Mouse (Mus musculus) 3T3-L1 (cell line): ENCODE data around the gene Tmed2.
"Not testable (repeated sequence)": the region's sequence is repeated elsewhere in the genome, so short reads cannot be mapped to it uniquely, and the experiment has no call there.

Experiments
- DNase-seq: peaks from one replicate; pipeline ENCODE4 v3.0.0-alpha.2; 2015; ENCODE audit warnings: low read depth, low spot score

The Tmed2 gene

DNA sequence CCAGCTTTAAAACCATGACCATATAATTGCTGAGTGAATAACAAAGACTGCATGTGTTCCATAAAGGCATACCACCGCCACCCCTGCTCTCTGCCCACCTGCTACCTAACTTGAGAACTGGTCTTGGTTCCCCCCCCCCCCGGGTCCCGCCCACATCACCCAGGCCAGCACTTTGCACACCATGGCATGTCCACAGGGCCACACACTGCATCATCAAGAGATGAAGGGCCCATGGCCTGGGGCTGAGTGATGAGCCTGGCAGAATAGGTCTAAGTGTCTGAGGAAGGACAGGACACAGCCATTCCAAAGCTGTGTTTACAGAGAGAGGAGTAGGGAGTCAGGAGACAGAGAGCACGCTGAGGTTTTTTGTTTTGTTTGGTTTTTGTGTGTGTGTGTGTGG is 12.1 kb upstream of the Tmed2 start:
- no peak for DNase-seq

DNA sequence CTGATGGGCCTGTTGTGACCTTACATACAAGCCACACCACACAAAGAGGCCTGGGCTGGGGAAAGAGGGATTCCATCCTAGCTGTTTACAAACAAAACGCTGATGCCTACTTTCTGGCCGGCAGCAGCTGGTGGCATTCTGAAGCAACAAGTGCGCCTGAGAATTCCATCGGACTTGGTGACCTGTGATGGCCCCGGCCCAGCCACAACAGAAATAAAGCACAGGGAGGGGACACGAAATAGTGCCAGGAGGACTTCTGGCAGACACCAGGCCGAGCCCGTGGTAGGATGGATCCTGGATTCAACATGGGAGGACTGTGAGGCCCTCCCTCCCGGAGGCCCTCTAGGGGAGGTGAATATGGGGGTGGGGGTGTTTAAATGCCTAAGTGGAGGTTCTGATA is 11.7 kb upstream of the Tmed2 start:
- no peak for DNase-seq

DNA sequence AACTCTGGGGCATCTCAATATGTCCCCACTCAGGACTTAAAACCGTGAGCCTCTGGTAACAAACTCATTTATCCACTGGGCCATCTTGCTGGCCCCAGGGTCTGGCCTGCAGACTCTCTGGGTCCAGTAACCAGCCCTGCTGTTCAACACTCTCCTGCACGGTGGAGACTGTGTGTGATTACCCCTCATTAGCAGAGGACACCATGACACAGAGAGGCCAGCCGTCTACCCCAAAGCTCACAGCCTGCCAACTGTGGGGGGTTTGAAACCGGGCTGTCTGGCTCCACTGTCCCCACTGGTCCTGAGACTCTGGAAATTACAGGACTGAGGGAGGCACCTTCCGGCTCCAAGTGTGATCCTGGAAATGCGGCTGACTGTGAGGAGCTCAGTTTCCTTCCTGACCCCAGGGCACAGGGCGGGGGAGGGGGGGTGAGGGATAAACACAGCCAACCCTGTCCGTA is 11.3 kb upstream of the Tmed2 start:
- no peak for DNase-seq

DNA sequence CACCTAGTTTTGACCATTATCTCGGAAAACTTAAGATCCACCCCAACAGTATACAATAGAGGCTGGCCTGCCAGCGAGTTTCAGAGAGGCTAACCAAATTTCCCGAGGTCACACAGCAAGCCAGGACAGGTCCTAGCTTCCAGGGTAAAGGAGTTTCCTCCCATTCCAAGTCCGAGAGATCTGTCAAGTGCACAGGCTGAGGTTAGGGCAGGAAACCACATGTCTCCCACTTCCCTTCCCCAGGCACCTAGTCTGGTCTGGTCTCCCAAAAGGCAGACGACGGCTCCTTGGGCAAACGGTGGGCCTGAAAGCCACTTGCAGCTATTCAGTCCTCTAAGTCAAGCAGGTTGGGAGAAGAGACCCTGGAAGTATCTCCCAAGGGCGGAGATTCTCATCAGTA is 10.8 kb upstream of the Tmed2 start:
- no peak for DNase-seq

DNA sequence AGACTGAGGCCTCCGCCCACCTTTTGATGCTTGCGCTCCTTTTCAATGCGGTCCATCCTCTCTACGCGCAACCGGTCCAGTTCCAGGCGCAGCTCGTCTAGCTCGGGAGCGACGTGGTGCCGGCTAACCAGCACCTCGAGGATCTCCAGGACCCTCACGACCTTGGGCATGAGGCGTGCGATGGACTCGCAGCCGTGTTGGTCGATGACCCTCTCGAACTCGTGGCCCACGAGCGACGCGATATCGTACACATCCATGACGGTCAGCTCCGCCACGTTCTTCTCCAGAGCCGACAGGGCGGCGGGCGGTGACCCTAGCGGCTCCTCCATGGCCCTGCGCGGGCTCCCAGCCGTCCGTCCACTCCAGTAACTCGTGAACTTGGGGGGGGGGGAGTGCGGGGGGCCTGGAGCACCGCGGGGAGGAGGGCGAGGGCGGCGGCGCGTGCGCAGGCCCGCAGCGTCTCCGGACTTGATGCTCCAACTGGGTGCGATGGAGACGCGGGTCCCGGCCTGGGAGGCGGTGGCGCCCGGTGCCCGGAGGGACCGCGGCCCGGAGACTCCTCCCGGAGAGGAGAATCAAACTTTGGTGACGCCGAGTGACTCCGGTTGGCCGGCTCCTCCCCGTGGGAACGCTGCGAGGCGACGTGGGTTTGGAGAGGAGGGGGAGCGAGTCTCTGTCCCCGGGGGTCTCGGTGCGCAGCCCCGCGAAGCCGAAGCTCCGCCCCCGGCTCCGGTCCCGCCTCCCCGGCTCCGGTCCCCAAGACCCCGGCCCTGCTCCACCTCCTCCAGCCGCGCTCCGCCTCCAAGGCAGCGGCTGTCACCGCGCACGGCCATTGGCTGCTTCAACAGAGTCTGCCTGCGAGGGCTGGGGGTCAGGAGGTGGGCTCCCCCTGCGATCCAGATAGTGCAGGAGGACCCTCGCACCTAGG is 9.6 kb upstream of the Tmed2 start, which contains the start of gene Rilpl1:
Rilpl1 (minus strand) TSS at position 737 of the 928 bp plus-strand sequence.
- peak; percentile 66 for DNase-seq

DNA sequence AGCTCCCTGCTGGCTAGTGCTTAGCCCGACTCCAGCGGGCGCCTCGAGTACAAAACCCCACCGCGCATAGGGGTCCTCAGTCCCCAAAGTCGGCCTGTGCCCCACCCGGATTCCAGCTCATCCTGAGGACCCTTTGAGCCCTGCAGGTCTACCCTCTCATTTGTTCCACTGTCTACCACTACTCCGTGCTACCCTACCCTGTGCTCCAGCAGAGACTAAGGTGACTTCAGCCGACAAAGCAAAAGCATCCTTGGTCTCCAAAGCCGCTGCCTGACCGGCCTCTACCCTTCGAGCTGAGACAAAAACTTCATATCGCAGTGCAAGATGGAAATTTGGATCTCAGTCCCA is 8.9 kb upstream of the Tmed2 start:
- peak; percentile 51 for DNase-seq

DNA sequence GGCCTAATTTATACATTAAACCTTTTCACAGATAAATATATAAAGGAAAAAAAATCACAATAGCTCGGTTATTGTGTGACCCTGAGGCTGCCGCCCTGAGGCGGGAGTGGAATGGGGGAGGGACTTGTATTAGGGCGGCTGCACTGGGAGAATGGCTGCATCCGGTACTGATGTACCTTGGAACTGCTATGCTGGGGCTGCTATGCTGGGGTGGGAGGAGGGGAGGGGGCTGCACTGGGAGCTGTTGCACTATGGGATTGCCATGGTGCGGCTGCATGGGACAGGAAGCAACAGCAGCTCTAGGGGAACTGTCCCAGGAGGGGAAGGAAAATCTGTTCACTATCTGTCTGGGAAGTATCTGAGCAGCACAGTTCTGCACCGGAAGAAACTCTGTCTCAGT is 8.0 kb upstream of the Tmed2 start:
- no peak for DNase-seq

DNA sequence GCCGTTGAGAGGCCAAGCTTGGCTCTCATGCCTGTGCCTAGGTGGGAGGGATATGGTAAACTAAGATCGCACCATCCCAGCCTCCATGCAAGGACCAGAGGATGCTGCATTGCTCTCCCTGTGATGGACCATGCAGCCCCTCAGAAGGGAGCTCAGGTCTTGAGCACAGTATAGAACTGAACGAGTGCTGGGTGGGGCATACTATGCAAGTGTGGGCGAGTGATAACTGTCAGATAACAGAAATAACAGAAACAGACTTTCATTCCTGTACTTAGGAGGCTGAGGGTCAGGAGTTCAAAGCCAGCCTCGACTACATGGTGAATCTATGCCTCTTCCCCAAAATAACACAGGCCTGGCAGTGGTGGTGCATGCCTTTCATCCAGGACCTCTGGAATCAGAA is 5.5 kb upstream of the Tmed2 start:
- DNase-seq, result no peak

DNA sequence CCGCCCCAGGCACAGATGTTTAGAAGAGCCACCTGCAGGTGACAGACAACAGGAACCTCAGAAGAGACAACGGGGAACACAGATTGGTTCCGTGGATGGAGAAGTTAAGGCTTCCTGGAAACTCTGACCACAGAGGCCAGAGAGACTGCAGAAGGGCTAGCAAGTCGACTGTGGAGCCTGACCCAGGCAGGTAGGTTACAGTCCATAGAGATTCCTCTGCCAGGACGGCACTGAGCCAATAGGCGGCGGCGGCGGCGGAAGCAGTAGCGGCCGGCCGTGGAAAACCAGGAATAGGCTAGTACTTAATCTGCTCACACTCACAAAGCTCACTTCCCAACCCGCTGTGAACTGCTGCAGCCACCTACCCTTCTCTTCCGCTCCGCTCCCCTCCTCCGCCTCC is 3.7 kb upstream of the Tmed2 start:
- DNase-seq, result no peak

DNA sequence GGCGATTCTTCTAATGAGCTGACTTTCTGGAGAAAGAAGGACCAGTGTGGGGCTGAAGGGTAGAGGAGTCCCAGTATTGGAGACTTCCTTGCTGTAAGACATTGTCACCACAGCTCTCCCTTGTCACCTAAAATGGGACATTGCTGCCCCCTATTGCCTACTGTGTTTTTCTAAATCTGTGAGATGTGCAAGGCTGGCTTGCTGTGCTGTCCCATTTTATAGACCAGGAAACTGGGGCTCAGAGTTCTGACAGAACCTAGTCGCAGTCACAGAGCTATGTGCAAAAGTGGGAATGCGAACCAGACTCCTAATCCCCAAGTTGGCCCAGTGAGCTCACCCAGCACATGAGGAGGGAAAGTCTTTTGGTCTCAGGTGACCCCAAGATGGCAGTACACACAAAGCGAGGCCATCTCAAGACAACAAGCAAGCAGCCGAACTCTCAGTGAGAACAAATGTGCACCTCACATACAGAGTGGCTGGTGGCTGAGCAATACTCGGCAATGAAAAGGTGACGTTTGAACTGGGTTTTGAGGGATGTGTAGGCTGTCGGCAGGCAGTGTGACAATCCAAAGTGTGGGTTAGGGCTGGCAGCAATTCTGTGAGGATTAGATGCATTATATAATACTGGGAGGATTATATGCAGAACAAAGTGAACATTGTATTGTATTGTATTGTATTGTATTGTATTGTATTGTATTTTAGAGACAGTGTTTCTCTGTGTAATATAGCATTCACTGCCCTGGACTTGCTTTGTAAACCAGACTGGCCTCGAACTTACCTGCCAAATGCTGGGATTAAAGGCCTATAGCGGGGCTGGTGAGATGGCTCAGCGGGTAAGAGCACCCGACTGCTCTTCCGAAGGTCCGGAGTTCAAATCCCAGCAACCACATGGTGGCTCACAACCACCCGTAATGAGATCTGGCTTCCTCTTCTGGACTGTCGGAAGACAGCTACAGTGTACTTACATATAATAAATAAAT is 1.4 kb upstream of the Tmed2 start:
- peak; percentile 84 for DNase-seq

DNA sequence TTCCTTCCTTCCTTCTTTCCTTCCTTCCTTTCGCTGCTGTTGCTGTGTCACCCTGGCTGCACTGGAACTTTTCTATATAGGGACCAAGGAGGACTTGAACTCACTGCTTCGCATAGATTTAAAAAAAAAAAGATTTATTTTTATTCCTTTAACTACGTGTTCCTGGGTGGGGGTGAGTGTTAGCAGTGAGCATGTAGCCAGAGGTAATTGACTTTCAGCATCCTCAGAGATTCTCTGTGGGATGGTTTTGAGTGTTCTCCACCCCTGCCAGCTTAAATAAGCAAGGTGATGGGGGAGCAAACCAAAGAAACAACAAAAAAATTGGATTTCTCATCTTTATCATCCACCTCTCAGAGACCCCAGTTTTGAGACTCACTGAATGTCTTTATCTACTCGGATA is 590 bp upstream of the Tmed2 start:
- DNase-seq, result no peak

DNA sequence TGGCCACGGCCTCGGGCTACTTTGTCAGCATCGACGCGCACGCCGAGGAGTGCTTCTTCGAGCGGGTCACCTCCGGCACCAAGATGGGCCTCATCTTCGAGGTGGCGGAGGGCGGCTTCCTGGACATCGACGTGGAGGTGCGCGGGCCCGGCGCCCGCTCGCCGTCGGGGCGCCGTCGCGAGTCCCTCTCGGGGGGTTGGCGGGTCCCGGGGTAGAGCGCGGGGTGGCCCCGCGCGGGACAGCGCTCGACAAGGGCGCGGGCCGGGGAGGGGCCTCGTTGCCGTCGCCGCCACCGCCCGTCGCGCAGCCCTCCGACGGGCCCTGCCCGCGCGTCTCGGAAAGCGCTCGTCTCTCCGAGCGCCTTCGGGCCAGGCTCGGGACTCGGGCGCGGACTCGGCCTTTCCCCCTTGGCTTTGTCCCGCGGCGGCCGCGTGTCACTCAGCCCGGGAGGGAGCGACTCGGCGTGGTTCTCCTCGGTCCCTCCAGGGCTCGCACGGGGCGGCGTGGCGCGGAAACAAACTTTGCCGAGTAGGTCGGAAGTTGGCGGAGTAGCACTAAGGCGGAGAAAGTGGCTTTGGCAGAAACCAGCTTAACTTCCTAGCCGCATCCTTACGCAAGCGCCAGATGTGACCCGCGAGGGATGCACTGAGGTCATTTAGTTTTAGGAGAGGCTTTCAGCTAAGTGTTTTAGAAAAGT is 558 bp downstream of the Tmed2 start:
- peak; percentile 73 for DNase-seq

DNA sequence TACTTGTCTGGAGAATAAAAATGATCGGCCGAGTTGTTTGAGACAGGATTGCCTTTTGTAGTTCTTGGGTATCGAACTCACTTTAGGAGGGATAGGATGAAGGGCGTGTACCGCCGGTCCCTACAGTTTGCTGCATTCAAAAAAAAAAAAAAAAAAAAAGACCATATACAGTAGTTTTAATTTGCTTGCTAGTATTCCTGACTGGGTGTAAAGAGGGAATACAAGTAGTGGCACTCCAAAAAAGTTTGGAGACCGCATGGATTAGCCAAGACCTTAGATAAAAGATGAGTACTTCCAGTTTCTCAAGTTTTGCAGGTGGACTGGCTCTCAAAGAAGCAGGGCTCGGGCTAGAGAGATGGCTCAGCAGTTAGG is 1.1 kb downstream of the Tmed2 start:
- DNase-seq, result no peak

DNA sequence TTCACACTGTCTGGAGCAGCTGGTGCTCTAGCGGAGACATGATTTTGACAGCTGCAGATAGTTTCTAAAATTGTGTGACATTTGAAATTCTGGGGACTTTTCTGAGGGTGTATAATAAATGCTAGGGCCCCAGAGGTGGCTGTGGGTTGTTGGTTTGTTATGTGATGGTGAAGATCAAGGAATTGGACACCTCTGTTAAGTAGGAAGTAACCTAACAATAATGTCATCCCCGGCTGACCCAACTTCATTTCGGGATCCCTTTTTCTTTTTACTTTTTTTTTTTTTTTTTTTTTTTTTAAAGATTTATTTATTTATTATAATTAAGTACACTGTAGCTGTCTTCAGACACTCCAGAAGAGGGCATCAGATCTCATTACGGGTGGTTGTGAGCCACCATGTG is 10.2 kb downstream of the Tmed2 start:
- not testable (repeated sequence) for DNase-seq

DNA sequence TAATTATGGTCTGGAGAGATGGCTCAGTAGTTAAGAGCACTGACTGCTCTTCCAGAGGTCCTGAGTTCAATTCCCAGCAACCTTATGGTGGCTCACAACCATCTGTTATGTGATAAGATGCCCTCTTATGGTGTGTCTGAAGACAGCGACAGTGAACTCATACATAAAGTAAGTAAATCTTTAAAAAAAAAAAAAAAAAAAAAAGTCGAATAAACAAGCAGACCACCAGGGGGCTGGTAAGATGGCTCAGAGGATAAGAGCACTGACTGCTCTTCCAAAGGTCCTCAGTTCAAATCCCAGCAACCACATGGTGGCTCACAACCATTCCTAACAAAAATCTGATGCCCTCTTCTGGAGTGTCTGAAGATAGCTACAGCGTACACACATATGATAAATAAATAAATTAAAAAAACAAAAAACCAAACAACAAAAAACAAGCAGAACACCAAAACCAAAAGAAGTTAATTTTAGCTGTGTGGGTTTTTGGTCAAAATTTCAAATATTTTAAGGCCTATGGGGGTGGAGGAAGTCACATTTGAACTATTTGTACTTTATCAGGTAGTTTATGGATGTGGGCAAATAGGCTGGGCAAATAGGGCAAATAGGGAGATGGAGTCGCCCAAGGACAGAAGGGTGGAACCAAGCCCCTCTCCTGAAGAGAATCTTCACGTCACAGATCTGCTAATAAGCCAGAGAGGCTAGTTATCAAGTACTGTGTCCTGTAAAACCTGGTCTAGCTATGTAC is 11.0 kb downstream of the Tmed2 start:
- peak; percentile 62 for DNase-seq

DNA sequence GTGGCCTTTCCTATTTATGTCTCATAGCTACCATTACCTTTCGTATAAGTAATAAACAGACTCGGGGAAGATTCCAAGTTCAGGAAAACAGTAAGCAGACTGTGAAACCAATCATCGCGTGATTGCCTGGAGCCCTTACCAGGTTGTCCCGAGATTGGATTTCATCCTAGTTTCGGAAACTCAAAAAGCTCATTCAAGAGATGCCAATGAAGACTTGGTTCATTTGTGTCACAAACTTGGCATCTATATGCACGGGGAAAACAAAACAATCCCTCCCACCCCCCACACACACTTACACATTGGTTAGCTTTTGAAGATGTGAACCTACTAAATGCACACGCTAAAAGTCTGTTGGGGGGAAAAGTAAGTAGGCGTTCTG is 11.6 kb downstream of the Tmed2 start:
- peak; percentile 64 for DNase-seq

DNA sequence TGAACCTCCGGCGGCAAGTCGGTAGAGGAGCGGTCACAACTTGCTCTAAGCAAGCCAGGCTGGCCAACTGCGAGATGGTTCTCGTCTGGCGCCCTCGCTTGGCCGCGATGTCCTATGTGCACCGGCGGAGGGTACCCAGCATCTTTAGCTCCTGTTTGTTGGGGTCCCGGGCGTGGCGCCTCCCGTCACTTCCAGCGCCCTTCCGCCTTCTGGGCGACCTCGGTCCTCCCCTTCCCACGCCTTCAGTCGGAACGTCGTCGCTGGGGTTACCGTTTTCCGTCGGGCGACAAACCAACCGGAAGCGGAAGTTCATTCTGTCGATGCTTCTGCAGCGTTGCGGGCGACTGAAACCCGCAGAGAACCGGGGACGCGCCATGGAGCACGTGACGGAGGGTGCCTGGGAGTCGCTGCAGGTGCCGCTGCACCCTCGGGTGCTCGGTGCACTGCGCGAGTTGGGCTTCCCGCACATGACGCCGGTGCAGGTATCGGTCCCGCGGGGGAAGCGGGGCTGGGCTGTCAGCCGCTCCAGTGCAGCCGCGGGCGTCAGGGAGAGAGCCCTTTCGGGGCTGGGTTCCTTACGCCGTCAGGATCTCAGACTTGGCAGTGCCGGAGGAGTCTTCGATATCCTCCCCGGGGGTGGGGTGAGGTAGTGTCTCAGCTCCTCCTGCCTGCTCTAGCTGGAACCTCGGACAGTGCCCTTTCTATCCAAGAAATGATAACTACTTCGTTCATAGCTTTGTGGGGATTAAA is 12.2 kb downstream of the Tmed2 start, which contains the start of gene Ddx55:
Ddx55 (plus strand) TSS at position 307 of the 750 bp plus-strand sequence.
- DNase-seq, result peak; percentile 94

DNA sequence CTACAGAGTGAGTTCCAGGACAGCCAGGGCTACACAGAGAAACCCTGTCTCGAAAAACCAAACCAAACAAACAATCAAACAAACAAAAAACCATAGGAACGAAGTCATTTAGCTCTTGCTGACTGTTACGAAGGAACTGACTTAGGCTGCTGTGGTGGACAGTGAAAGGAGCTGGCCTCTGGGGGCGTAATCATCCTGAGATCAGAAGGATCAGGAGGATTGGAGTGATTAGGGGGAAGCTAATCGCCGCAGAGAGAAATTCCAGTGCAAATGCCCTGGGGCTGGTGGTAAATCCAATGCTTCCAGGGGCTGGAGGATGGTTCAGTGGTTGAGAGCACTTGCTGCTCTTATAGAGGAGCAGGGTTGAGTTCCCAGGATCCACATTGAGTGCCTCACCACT is 13.1 kb downstream of the Tmed2 start:
- DNase-seq, result no peak

DNA sequence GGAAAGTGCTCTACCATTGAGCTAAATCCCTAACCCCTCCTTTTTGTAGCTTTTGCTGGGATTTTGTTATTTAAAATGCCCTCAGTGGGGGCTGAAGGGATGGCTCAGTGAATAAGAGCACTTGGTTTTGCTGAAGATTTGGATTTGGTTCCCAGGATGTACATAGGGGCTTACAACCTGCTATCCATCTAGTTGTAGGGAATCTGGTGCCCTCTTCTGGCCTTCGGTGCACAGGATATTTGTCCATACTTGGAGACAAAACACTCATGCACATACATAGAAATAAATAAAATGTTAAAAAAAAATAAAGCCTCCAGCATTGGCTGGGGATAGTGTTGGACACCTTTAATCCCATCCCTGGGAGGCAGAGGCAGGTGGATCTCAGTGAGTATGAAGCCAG is 14.7 kb downstream of the Tmed2 start:
- DNase-seq, result peak; percentile 78

DNA sequence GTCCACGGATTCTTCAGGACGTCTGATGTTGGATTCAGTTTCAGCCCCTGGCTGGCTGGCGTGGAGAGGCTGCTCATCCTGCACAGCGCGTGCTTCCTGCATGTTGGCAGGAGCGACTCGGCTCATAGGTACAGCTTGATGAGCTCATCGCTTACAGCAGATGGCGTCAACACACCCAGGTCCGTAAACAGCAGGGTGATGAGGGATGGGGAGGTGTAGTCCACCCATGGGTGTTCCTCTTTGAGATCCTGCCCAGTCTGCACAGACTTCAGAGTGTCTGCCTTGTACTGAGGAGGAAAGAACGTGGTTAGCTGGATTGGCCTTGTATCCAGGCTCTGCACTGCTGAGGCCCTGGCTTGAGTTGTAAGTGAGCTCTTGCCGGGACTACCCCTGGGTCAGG is 30.6 kb downstream of the Tmed2 start:
- DNase-seq, result no peak
